Mouse (Mus musculus) megakaryocyte-erythroid progenitor cell, adult 5-6 weeks (primary cell): ENCODE measurements at regions not wholly inside any gene's neighbourhood (a gene's known extent, or its start where the extent isn't known, plus 50 kb on each side); places are given as distances from the start of the nearest gene placed in this dataset.

Source experiments
- ATAC-seq: replicated peaks from 2 replicates; pipeline ENCODE4 v1.8.0; 2016; ENCODE audit warnings: mild to moderate bottlenecking, inconsistent platforms; ENCODE audit not compliant: severe bottlenecking, poor library complexity, low FRiP score, low TSS enrichment

- no peak for ATAC-seq
These were observed 129.4 kb downstream of the Zpld1 start for GRCm38 (mm10) chr16:55168433-55168832.

- ATAC-seq = no peak
These were observed 131.5 kb downstream of the Zpld1 start for GRCm38 (mm10) chr16:55166181-55166848.

GRCm38 (mm10) chr16:55162926-55163325, 134.9 kb downstream of the Zpld1 start:
- ATAC-seq = no peak

DNA sequence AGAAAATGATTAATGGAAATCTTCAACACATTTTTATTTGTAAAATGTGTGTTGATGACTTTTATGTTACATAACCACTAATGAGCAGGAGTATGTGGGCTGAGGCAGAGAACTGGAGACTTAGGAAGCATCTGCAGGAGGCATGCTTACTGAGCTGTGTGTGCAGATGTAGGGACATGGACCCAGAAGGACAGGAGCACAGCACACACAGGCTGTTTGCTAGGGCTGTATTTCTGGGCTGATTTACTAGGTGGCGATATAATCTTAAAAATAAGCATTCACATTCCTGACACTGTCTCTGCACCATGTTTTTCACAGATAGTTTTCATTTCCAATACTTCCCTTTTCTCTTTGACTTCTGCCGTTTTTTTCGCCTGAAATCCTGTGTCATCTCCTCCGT, 146.1 kb downstream of the Zpld1 start:
- no peak for ATAC-seq

GRCm38 (mm10) chr16:55142431-55143173, 155.2 kb downstream of the Zpld1 start:
- ATAC-seq = no peak

DNA sequence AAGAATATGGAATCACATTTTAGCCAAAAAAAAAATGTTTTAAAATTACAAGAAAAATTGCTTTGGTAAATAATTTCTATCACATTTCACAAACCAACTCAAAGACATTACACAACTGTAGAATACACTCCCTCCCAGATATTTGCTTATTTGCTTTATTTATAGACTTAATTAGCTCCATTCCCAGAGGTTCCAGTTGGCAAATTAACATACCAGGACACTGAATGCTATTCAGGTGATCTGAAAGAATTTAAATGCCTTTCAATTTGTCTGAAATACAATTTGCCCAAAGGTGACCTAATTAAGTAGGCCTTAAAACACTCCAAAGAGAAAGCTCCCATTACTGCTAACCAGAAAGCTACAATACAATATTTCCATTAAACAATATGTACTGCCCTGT, 162.8 kb downstream of the Zpld1 start:
- no peak for ATAC-seq

GRCm38 (mm10) chr16:55097651-55098050, 200.1 kb downstream of the Zpld1 start:
- ATAC-seq = no peak

GRCm38 (mm10) chr16:55087461-55087860, 210.3 kb downstream of the Zpld1 start:
- no peak for ATAC-seq

DNA sequence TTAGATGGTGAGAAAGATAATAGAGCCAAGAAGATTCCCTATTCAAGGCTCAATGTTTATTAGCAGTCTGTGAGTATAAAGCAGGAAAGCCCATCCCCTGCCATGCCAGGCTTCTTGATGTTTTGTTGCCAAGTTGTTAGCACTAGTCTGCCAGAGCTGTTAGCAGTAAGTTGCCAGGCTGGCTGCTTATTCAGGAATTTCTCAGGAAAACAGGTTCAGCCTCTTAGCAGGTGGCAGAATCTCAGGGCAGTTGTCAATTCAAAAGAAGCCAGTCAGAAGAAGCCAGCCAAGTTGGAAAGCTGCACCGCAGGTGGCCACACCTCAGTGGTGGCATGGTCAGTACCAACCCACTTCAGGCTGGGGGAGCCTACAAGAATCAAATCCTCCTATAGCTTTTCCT, 221.6 kb downstream of the Zpld1 start:
- ATAC-seq = no peak

DNA sequence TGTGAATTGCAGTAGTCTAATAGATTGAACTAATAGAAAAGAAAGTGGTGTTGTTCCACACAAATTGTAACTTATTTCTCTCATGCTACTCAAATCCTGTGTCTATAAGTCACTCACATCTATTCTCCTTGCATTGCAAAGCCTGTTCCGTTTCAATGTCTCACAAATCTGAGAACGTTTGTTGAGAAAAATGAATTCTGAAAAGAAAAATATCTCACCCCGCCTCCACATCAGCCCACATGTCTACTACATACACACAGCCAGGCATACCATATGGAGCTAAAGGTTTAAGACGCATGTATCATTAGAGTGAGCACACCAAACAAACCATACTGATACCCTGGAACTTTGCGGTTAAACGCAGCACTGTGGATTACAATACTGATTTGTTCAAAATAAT, 258.0 kb downstream of the Zpld1 start:
- ATAC-seq = no peak

DNA sequence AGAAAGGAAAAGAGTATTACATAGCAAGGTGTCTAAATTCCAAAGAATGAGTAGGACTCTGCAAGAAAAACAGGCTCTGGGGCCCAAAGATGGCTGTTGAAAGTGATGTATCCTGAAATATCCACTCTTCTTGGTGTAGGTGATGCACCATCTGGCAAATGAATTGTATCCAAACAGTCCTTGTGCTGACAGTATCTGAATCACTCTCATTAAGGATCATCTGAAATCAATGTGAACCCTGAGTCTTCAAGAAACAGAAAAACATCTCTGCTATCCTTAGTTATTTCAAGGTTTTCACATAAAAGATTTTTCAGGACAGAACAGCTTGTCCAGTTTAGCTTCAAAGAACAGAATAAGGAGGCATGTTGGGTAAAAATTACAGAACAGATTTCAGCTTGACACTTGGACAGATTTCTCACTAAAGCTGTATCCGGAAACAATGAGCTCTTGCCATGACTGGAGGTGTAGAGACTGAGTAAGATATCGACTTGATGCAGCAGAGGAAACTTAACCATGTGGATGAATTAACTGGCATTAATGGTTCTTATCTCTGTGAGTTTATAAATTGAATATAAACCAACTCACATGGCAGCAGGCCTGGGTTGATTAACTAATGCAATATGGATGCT, 296.0 kb downstream of the Zpld1 start:
- ATAC-seq = no peak

DNA sequence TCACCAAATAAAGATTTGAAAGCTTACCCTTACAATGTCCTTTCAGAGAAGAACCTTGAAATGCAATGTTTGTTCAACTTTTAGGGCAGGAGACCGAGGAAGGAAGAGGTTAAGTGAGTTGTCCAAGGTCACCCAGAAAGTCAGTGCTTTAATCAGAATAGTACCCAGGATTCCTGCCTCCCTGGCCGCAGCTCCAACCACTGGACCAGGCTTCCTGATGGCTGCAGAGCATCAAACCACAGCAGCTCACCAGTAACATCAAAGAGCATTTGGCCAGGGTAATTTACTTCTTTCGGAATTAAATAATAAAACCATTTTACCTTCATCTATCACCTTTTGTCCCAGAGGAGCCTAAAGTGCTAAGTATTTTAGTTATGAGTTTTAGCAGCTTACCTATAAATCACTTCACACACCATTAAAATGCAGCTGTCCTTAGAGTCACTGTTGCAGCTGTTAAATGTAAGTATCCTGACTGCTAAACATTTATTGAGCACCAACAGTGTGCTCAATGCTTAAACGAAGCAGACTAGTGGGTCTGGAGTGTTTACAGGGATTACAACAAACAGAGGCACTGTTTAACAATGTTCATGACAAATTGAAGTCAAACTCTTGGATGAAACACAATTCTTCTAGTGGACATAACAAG, 306.1 kb downstream of the Zpld1 start:
- no peak for ATAC-seq

DNA sequence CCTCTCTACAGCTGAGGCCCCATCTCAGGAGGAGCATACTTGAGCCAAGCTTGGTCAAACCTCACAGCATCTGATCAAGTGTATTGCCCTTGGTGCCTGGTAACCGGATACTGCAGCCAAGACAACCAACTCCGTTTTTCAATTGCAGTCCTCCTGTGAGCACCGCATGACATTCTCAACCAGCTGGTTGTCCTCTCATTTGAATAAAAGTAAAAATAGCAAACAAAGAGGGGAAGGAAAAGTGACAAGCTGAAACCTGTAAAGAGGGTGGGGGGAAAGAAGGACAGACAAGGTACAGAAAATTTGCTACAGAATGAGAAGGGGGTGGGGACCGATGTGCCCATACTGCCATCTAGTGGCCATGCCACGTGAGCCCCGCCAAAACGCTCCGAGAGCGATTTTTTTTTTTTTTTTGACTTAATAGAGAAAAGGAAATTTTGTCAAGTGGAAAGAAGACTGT, 314.0 kb downstream of the Zpld1 start:
- peak; percentile 83 for ATAC-seq

DNA sequence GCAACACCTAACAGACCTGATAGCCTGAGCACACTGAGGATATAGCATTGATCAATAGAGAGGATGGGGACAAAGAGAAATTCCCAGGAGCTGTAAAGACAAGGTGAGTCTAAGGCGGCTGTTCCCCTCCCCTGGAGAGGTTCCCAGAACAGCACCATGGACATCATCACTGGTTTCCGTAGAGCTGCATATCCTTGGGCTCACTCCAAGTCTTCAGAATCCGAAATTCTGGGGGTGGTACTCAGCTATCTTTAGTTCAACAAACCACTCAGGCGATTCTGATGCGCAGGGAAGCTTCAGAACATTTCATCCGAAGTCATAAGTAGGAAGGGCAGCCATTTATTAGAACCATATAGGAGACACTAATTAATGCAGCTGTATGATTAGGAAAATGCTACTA, 327.4 kb downstream of the Zpld1 start:
- no peak for ATAC-seq

DNA sequence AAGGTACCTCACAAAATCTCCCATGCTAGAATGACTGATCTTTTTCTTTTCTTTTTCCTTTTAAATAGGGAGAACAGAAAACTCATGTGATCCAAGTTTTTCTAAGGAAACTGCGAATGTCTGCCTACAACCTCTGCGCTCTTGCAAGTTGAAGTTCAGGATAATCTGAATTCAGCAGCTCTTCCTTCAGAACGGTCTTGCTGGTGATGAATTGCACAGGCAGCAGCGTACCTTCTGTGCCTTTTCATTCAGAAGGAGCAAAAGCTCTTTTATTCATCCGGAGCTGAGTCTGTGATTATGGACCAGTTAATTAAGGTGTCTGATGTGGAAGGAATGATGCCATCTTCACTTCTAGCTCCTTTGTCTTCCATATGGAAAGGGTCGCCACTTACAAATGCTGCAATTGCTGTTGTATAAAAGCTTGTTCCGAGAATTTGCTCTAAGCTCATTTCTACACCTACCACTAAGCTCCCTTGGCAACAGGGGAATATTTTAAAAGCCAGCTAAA, 353.9 kb downstream of the Zpld1 start:
- no peak for ATAC-seq

- no peak for ATAC-seq
These were observed 369.5 kb downstream of the Zpld1 start for GRCm38 (mm10) chr16:54928259-54928658.

DNA sequence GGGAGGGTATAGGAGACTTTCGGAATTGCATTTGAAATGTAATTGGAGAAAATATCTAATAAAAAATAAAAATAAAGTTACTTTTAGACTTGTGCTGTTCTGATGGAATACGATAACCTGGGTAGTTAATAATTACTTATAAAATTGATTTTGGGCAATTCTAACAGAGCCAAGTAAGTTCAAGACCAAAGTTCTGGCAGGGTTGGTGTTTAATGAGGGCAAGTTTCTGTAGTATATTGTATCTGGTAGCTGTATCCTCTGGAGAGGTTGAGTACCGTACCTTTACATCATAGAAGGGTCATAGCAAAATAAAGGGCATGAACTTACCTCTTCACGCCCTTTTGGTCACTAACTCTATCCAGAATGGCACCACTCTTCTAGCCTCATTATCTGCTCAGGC, 394.9 kb downstream of the Zpld1 start:
- no peak for ATAC-seq

GRCm38 (mm10) chr16:54901461-54901860, 396.3 kb downstream of the Zpld1 start:
- no peak for ATAC-seq

GRCm38 (mm10) chr16:54894661-54895060, 403.1 kb downstream of the Zpld1 start:
- ATAC-seq = no peak

DNA sequence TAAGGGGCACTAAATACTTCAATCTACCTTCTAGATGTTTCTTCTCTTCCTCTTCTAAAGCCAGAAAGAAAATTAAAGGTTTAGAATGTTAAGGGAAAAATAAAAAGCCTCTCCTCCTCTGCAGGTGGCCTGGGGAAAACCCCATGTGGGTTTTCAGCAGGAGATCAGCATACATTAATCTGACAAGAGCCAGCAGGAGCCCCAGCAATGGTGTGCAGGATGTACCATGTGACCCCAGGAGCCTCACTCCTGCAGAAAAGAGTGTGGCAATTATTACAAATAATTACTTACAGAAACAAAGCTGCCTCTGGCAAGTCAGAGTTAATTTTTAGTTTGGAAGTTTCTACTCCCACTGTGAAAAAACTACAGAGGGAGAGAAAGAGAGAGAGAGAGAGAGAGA, 440.4 kb downstream of the Zpld1 start:
- no peak for ATAC-seq
